Mouse (Mus musculus) adipocyte (in vitro differentiated cells): ENCODE data around the gene Dlx6.

Experiments
- DNase-seq: peaks from one replicate; pipeline ENCODE4 v3.0.0-alpha.2; 2016; ENCODE audit warnings: low spot score

Gene Dlx6

DNA sequence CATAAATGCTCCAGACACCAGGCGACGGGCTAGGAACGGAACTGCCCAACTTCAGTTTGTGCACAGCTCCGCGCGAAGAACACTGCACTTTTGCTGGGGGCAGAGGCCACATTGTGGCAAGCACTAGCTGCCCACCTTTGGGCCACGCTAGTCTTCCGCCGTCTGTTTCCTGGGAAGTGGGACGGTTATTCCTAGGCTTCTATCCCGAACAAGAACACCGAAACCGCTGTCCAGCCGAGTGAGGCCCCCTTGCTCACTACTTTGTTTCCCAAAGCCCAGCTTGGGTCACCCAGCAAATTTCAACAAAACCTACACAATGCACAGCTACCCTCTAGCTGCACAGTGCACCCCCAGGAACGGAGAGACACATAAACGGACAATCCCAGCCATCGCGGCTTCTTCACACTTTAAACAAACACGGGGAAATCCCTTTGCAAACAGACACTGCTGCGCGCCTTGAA is 3.2 kb upstream of the Dlx6 start:
- no peak for DNase-seq

GRCm38 (mm10) chr6:6860411-6861085 is 2.6 kb upstream of the Dlx6 start:
- no peak for DNase-seq

DNA sequence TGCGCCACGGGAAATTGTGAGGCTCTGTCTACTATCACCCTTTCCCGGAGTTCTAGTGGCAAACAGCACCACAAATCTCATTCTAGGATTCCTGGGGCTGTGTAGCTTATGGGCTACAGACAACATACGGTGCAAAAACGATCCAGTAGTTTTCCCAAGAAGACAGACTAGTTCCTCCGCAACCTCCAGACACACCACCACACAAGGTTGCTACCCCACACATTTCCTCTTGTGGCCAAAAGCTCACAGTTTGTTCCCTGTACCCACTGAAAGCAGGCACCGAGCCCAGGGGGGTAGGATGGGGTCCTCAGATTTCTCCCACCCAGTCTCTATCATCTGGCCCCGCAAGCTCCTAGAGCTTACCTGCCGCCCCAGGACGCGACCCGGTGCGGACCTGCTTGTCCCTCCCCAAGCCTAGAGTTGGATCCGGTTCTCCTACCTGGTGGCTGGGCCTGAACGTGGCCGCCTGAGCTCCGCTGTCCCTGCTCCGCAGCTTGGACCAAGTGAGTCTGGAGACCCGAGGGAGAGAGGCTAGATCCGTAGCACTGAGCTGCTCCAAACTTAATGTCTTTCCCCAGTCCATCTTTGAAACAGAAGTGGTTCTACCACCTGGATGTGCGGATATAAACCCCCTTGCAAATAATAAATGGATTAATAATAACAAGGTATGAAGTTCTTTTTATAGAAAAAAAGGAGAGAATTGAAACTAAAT is 1.9 kb upstream of the Dlx6 start:
- DNase-seq, result no peak

DNA sequence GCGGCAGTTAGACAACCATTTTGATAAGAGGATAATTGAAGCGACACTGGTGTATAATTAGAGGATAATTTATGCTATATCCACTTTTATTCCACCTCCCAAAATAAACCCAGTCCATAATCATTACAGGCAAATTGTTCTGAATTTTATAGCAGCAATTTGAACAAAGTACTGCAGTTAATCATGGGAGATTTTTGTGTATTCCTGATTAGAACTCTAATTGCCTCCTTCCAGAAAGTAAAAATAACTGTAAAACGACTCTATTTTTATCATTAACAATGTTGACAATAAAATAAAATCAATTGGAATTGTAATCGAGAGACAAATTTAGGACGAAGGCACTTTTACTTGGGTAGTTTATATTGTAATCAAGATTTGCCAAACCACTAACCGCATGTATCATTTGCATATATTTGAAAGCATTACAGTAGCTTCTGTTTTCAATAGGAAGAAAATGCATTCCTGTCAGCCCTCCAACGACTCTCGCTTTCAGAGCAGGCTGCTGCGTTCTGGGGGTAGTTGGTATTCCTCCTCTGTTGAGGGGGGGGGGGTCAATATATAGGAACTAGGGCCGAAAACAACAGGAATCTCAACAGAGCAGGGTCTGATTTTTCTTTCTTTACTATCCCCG is 1.2 kb upstream of the Dlx6 start:
- DNase-seq, result no peak

- no peak for DNase-seq
These were observed 523 bp upstream of the Dlx6 start for GRCm38 (mm10) chr6:6862611-6863010.

GRCm38 (mm10) chr6:6863955-6864354 is 821 bp downstream of the Dlx6 start:
- no peak for DNase-seq

- no peak for DNase-seq
These were observed 1.6 kb downstream of the Dlx6 start for GRCm38 (mm10) chr6:6864441-6865440.

GRCm38 (mm10) chr6:6867031-6867430 is 3.9 kb downstream of the Dlx6 start:
- no peak for DNase-seq

DNA sequence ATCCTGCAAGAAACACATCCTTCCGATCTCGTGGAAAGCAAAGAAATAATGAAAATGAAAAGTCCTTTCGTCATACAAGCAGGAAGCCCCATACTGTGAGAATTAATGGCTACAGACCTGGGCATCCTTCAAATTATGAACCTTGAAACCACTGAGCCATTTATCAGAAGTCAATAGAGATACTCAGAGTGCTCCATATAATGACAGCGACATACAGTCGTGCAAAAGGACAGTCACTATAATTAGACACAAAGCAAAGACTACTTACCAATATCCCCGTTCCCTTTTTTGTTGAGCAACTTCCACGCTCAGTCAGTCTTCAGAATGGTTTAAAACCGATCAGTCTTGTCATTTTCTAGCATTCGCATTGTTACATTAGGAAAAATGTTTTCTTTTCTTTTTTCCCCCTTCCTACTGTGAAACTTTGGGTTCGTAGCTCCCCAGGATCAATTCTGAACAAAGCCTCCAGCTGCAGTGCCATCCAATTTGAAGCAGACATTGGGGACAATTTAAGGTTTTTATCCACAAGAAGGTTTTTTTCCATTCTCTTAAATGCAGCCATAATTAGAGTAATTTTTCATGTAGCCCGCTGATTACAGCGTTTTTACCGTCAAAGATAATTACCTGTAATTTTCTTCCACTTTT is 6.0 kb downstream of the Dlx6 start:
- no peak for DNase-seq

DNA sequence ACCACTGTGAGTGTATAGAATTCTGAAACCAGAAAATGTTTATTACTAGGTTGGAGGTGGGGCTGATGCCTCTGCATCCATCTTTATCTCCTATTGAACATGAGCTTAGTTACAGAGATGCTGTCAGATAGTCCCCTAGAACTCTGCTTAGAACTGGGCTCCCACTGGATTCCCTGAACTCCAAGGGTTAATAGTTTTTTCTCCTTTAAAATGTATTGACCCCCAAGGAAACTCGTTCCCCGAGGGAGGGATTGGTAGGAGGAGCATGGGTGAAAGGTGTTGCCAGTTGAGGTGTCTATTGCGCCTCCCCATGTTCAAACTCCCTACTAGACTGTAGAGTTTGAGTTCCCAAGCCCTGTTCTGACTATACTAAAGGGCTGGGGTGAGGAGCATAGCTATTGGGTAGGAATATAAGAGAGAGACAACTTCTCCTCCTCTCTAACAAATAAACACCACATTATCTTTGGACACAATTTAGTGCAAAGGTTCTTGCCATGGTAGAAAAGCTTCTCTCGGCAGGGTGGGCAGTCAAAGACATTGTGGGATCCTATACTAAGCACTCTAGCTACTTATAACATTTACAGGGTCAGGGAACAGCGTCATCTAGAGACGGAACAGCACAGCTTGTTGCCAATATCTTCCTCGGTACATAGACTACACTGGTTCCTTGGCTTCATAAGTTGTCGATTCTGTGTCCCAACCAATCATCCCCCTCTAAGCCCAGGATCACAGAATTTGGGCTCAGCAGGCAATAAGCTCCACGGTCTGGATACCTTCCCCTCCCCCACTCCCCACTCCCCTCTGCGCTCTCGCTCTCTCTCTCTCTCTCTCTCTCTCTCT is 7.0 kb downstream of the Dlx6 start:
- DNase-seq, result no peak

DNA sequence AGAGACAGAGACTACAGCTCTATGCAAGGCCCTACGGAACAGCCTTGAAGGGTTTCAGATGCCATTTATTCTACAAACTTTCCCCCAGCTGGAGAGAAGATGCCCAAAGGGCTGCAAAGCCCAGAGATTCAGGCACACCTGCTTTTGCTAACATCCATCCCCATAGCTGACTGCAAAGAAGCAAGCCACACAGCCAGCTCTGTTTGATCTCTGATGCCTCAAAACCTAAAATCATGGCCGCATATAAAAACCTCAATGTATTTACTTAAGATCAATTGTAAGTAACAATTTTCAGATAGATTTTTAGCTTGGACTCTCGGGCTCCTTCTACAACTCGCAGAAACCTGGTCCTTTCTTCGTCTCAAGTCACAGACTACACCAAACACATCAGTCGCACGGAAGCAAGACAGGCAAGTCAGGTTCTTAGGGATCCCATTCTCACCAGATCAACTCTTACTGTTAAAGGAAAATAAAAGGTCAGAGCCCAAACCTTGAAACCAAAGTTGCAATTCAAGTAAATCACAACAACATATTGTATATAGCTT is 7.8 kb downstream of the Dlx6 start:
- no peak for DNase-seq

GRCm38 (mm10) chr6:6871692-6872091 is 8.6 kb downstream of the Dlx6 start:
- no peak for DNase-seq

GRCm38 (mm10) chr6:6872873-6873272 is 9.7 kb downstream of the Dlx6 start:
- DNase-seq, result no peak

- no peak for DNase-seq
These were observed 10.4 kb downstream of the Dlx6 start for GRCm38 (mm10) chr6:6873476-6874072.

GRCm38 (mm10) chr6:6874073-6874771 is 11.1 kb downstream of the Dlx6 start:
- DNase-seq, result no peak

DNA sequence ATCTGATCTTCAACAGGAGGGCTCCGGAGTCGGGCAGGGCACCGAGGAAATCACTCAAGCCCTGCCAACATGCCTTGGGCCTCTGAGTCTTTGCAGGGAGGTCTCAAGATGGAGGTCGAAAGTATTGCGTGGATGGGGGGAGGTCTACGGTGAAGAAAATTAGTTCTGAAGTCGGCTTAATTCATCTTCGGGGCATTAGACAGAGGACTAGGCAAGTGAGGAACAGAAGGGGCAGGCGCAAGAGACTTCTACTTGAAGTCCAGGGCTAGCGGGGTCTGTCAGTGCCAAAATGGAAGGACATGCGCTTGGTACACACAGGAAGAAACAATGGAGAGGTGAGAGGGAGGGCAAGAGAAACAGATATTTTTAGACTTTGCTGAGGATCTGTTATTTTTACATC is 12.0 kb downstream of the Dlx6 start:
- no peak for DNase-seq

GRCm38 (mm10) chr6:6875676-6876075 is 12.5 kb downstream of the Dlx6 start:
- no peak for DNase-seq

- DNase-seq, result no peak
These were observed 13.1 kb downstream of the Dlx6 start for GRCm38 (mm10) chr6:6876231-6876630.

- DNase-seq, result no peak
These were observed 13.6 kb downstream of the Dlx6 start for GRCm38 (mm10) chr6:6876731-6877130.
